Mouse (Mus musculus): ENCODE data around the gene Nrde2. TPM values are rescaled to one million over a fixed set of nuclear protein-coding genes. Genes with fewer than 3 reads are reported as not detected.

The Nrde2 gene
- total RNA-seq, 2 experiments from 2014 or later: 18.3 to 22.8 TPM

- intact Hi-C loops (cut with DNase I): no loop called here
- no peak for DNase-seq (ENCODE audit: low spot score in 2 of 2)
Measured at GRCm38 (mm10) chr12:100089265-100089664, 70.2 kb downstream of the Nrde2 start.

- intact Hi-C loops (cut with DNase I): no loop called here
- no peak for DNase-seq (ENCODE audit: low spot score in 2 of 2)
Measured at GRCm38 (mm10) chr12:100088026-100088425, 71.4 kb downstream of the Nrde2 start.

- DNase-seq (ENCODE audit: low spot score in 2 of 2): no peak
- intact Hi-C loops (cut with DNase I): no loop called here
Measured at GRCm38 (mm10) chr12:100079636-100080286, 79.7 kb downstream of the Nrde2 start.

- intact Hi-C loops (cut with DNase I): no loop called here
- DNase-seq (ENCODE audit: low spot score in 2 of 2): no peak
Measured at GRCm38 (mm10) chr12:100075715-100076114, 83.7 kb downstream of the Nrde2 start.

Other genes starting within 250 kb of the Nrde2 start
- gene Kcnk13, start 195.2 kb downstream of the Nrde2 start, total RNA-seq (2021): 1 to 10 TPM; 7.5 to 8.2 TPM
- 100 to 1,000 TPM; 188 to 203 TPM for gene Psmc1, start 49.5 kb downstream of the Nrde2 start, total RNA-seq (2021)
- 1,000 to 10,000 TPM; 2,172 to 2,300 TPM for gene Calm1, start 39.8 kb upstream of the Nrde2 start, total RNA-seq (2021)